Mouse (Mus musculus) midbrain, embryonic 10.5 days (tissue): ENCODE results near the gene Olig3. TPM values are rescaled to one million over a fixed set of nuclear protein-coding genes. Genes with fewer than 3 reads are reported as not detected.

ENCODE experiments used
- DNase-seq: peaks from one replicate; pipeline ENCODE4 v3.0.0-alpha.2; 2017; ENCODE audit warnings: low spot score
- H3K27ac ChIP-seq: fragments of 300-500 bp; sonication (generic); replicated peaks from 2 replicates; pipeline ENCODE4 v1.5.1; 2016; ENCODE audit warnings: mild to moderate bottlenecking
- H3K27me3 ChIP-seq: fragments of 300-500 bp; sonication (generic); 2 replicates; pipeline ENCODE4 v1.6.1; 2016; ENCODE audit warnings: low read depth, mild to moderate bottlenecking; ENCODE audit not compliant: poor library complexity, severe bottlenecking
- H3K36me3 ChIP-seq: fragments of 300-500 bp; sonication (generic); 2 replicates; pipeline ENCODE4 v1.6.1; 2016; ENCODE audit warnings: mild to moderate bottlenecking, moderate library complexity
- H3K4me1 ChIP-seq: fragments of 300-500 bp; sonication (generic); 2 replicates; pipeline ENCODE4 v1.6.1; 2016
- H3K4me3 ChIP-seq: fragments of 300-500 bp; sonication (generic); 2 replicates; pipeline ENCODE4 v1.5.1; 2016; ENCODE audit warnings: mild to moderate bottlenecking, moderate library complexity
- H3K9me3 ChIP-seq: fragments of 300-500 bp; sonication (generic); replicated peaks from 2 replicates; pipeline ENCODE4 v1.6.1; 2016; ENCODE audit warnings: mild to moderate bottlenecking
- WGBS: fragments of 180-500 bp; shearing (Covaris S2); methylation state at CpG from one replicate; pipeline ENCODE4 v1.1.7; 2016; 5-methylcytosine and 5-hydroxymethylcytosine counted together
- polyA plus RNA-seq: library from polyadenylated mRNA; unstranded; fragments of >200 nt; fragmentation: Nextera tagmentation; extraction: Ambion mirVana; gene quantifications from 2 replicates; pipeline ENCODE4 v1.2.1, GENCODE M21; 2016

The Olig3 gene
- polyA plus RNA-seq, 1 experiment from 2014 or later = 23.1 TPM

DNA sequence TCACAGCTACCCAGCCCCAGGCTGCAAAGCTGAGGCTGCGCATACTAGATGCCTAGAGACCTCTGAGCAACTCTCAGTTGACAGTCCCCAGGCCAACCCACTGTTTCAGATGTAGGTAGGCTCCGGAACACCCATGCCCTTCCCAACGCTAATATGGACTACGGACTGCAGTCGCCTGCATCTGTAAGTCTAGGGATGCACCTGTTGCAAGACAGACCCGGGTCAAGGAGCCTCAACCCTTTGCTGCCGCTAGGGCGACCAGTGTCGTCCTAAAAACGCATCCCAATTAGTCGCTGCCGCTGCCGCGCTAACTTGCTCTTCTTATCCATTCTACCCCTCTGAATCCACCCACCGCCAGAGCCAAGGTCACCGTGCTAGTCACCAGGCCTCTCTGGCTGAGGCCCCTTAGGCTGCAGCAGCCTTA lies 3.4 kb upstream of the Olig3 start:
- 0% methylated on average over 16 of the region's 16 CpGs for WGBS
- peak overlapping the region; percentile 44 for H3K4me3 ChIP-seq
- H3K27ac ChIP-seq = peak overlapping the region; percentile 63
- peaks cover 45% of the 10 kb centered on the region for H3K4me1 ChIP-seq
- DNase-seq = peak; percentile 69
- peaks cover 100% of the 10 kb centered on the region for H3K27me3 ChIP-seq
- H3K36me3 ChIP-seq = no peaks in the 10 kb centered on the region
- no peaks in the 10 kb centered on the region for H3K9me3 ChIP-seq

DNA sequence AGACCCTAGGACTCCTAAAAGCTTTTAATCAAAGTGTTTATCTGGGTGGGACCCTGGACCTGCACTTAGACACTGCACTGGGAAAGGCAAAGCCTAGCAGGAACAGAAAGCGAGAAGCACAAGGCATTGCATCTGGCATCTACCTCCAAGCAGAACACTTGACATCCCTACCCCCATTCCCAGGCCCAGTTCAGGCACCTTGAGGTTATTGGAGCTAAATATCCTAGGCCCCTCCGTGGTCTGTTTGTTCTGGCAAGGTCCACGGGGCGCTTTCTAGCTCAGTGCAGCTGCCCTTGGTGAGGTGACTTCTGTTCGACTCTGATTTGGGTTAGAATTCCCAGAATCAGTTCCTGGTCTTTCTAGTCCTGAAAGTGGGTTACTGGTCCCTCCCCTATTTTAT lies 2.7 kb upstream of the Olig3 start:
- Histone ChIP-seq H3K4me1 (peaks cover 45% of the 10 kb centered on the region), H3K4me3 (peak overlapping the region; percentile 44), H3K27ac (no peak overlapping the region), H3K9me3 (no peaks in the 10 kb centered on the region), H3K36me3 (no peaks in the 10 kb centered on the region), H3K27me3 (peaks cover 100% of the 10 kb centered on the region)
- under 1% methylated on average over 5 of the region's 5 CpGs for WGBS
- DNase-seq = peak; percentile 38

DNA sequence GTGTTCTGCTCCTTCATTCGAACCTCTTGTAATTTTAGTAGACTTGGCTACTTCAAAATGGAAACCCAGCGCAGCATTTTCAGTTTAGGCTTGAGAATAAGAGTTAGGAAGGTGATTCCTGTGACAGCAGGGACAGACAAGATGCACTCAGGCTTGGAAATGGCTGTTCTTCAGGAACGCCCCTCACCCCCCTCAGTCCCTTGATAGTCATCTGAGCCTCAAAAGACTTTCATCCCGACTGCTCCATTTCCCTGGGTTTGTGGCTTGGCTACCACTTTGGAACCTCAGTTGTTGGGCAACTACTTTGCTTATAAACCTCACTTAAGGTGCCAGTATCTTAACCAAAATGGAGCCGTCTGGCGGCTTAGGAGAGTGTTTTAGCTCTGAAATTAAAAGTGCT lies 2.2 kb upstream of the Olig3 start:
- Histone ChIP-seq H3K4me1 (peaks cover 45% of the 10 kb centered on the region), H3K27me3 (peaks cover 100% of the 10 kb centered on the region), H3K27ac (no peak overlapping the region), H3K9me3 (no peaks in the 10 kb centered on the region), H3K36me3 (no peaks in the 10 kb centered on the region), H3K4me3 (peak overlapping the region; percentile 44; the same call in 1 of the 2 replicates)
- DNase-seq = peak; percentile 38
- 4% methylated on average over 6 of the region's 6 CpGs for WGBS

DNA sequence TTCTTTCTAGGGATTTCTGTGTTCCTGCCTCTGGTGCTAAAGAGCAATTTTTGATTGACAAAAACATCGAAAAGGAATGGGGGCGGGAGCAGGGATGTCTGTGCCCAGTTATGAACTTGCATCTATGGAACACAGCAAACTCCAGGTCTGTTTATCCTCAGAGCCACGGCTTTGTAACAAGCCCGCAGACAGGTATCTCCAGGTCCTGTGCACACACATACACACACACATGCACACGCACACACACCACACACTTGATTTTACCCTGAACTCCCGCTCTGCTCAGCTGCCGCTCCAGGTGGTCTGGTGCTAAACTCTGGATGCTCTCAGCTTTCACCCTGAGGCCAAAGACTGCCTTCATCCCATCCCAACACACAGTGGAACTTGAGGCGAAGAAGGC lies 1.3 kb upstream of the Olig3 start:
- Histone ChIP-seq H3K27me3 (peaks cover 100% of the 10 kb centered on the region), H3K36me3 (no peaks in the 10 kb centered on the region), H3K9me3 (no peaks in the 10 kb centered on the region), H3K4me1 (peaks cover 45% of the 10 kb centered on the region), H3K27ac (no peak overlapping the region), H3K4me3 (peak overlapping the region; percentile 29)
- WGBS = 3% methylated on average over 8 of the region's 8 CpGs
- peak; percentile 37 for DNase-seq

DNA sequence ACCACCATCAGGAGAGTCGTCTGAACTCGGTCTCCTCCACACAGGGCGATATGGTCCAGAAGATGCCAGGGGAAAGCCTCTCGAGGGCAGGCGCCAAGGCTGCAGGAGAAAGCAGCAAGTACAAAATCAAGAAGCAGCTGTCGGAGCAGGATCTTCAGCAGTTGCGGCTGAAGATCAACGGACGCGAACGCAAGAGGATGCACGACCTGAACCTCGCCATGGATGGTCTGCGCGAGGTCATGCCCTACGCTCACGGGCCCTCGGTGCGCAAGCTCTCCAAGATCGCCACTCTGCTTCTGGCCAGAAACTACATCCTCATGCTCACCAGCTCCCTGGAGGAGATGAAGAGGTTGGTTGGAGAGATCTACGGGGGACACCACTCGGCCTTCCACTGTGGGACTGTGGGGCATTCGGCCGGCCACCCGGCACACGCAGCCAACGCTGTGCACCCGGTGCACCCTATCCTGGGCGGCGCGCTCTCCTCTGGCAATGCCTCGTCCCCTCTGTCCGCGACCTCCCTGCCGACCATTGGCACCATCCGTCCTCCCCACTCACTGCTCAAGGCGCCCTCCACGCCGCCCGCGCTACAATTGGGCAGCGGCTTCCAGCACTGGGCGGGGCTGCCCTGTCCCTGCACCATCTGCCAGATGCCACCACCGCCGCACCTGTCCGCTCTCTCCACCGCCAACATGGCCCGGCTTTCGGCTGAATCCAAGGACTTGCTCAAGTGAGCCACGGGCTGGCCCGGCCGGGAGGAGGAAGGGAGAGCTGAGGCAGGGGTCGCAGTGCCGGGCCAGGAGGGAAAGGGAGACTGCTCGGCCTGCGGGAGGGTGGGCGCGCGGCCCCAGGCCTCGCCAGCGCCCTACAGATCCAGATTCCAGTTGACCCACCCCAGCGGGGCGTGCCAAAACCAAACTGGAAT lies 648 bp downstream of the Olig3 start:
- under 1% methylated on average over 63 of the region's 63 CpGs for WGBS
- H3K4me3 ChIP-seq = peak overlapping the region; percentile 52
- DNase-seq = peak; percentile 65
- H3K9me3 ChIP-seq = no peaks in the 10 kb centered on the region
- H3K27ac ChIP-seq = peak overlapping the region; percentile 42
- H3K4me1 ChIP-seq = peaks cover 47% of the 10 kb centered on the region
- no peaks in the 10 kb centered on the region for H3K36me3 ChIP-seq
- peaks cover 100% of the 10 kb centered on the region for H3K27me3 ChIP-seq

DNA sequence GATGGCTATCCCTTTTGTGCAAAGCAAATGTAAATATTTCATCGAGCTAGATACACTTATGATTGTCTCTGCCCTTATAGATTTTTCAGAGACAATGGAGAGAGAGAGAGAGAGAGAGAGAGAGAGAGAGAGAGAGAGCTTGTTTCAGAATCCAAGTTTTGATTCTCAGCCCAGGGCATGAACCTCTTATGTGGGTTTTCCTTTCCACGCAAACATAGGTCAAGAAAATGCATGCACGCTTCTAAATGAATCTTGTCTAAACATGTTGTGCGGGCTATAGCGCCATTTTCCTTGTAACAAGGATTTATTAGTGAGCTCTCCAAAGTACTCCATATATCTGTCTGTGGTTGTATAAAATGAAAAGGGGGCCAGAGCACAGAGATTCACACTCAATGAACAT lies 1.5 kb downstream of the Olig3 start:
- 0 out of 2 replicates have a peak overlapping the region, but pooled peaks have one; percentile 42 for H3K27ac ChIP-seq
- no peaks in the 10 kb centered on the region for H3K36me3 ChIP-seq
- DNase-seq = no peak
- peaks cover 100% of the 10 kb centered on the region for H3K27me3 ChIP-seq
- no peaks in the 10 kb centered on the region for H3K9me3 ChIP-seq
- 14% methylated on average over 5 of the region's 5 CpGs for WGBS
- peaks cover 47% of the 10 kb centered on the region for H3K4me1 ChIP-seq
- H3K4me3 ChIP-seq = peak overlapping the region; percentile 52

DNA sequence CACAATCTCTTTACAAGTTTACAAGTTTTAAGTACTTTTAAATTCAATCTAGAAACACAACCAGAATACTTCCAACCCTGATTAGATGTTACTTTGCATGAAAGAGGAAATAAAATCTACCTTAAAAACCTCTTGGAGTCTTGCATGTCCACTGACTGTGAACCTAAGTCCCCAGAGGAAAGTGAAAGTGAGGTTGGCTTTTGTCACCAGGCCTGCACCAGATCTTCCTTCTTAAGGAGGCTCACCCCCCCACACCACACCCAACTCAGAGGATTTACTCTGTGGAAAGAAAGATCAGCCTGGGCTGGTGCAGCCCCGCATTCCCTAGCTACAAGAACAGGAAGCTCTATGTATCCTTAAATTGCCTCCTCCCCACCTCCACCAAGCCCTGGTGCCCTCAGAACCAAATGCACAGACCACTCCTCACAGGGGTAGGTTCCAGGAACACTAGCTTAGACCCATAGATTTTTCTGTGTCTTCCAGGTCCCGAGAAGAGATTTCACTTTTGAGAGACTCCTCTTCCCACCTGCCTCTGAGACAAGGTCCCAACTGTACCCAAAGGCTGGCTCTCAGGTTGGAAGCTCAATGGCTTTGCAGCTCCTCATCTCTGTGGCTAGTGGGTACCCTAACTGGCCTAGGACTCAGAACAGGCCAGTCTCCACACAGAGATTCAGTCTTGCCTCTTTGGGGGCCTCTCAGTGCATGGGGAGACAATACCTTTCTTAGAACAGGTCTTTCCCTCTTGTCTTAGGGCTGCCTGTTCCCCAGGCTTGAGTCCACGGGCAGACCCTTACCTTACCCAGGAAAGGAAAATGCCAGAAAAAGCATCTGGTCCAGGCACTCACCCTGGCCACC lies 4.3 kb downstream of the Olig3 start:
- Histone ChIP-seq H3K9me3 (no peaks in the 10 kb centered on the region), H3K27me3 (peaks cover 100% of the 10 kb centered on the region), H3K4me3 (no peak overlapping the region), H3K27ac (no peak overlapping the region), H3K36me3 (no peaks in the 10 kb centered on the region), H3K4me1 (peaks cover 36% of the 10 kb centered on the region)
- no peak for DNase-seq
- 5% methylated on average over 3 of the region's 3 CpGs for WGBS

DNA sequence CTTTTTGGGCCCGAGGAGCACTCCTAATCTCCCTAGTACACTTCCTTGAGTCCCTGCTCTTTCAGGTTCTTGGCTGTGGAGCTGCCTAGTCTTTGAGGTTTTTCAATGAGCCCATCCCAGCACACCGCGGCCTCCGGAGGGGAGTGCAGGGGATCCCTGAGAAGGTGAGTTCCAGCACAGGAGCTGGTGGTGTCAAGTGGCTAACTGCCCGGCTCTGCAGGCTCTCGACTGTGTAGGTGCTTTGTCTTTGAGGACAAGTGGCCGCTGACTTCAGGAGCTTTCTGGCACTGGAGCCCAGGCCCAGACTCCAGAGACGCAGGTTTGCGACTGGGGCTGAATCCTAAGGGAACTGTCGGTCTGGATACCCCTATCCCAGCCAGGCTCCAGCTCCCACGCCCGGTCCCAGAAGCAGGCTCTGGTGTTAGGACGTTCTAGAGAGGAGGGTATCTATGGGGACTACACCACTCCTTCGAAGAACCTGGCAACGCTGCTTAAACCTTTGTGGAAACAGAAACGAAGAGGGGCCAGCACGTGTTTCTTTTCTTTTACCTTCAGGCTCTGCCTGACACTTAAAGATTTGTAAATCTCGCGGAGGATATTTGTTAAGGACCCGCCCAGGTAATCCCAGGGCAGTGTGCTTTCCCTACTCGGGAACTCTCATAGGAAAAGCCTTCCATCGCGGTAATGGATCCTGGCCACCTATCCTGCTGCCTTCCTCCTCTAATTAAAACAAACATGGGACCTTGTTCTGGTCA lies 5.4 kb downstream of the Olig3 start:
- Histone ChIP-seq H3K27me3 (peaks cover 100% of the 10 kb centered on the region), H3K9me3 (no peaks in the 10 kb centered on the region), H3K36me3 (no peaks in the 10 kb centered on the region), H3K4me3 (0 out of 2 replicates have a peak overlapping the region, but pooled peaks have one; percentile 34), H3K27ac (no peak overlapping the region), H3K4me1 (peaks cover 30% of the 10 kb centered on the region)
- peak; percentile 50 for DNase-seq
- 2% methylated on average over 23 of the region's 23 CpGs for WGBS

DNA sequence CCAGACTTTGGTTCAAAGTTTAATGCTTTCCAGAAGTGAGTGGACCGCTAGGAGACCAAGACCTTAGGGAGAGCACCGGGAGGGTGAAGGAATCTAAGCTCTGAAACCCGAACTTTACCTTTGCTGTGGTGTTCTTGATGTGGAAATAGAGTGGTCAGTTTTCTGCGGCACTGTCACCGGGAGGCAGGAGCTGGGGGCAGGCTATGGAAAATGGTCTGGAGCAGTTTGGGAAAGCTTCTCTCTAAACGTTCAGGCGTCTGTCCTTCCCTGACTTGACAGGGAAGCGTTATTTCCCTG lies 5.9 kb downstream of the Olig3 start:
- H3K4me1 ChIP-seq = peaks cover 24% of the 10 kb centered on the region
- H3K27ac ChIP-seq = no peak overlapping the region
- under 1% methylated on average over 8 of the region's 8 CpGs for WGBS
- H3K36me3 ChIP-seq = no peaks in the 10 kb centered on the region
- DNase-seq = no peak
- peaks cover 100% of the 10 kb centered on the region for H3K27me3 ChIP-seq
- H3K4me3 ChIP-seq = 0 out of 2 replicates have a peak overlapping the region, but pooled peaks have one; percentile 34
- H3K9me3 ChIP-seq = no peaks in the 10 kb centered on the region

DNA sequence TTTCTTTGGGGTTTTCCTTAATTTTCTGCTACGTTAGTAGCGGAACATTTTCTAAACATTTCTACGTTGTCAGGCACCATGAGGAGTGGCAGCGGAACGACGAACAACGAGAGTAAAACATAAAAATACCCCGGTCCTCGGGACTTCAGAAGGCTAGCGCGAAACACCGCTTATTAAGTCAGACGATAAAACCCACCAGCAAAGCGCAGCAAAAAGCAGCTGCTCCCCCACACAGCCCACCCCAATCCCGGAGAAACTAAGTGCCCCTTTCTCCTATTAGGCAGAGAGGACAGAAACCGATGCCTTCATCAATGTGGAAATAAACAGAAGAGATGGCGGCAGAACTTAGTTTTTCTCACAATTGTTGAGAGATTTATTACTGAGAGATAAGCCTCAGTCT lies 6.5 kb downstream of the Olig3 start:
- Histone ChIP-seq H3K9me3 (no peaks in the 10 kb centered on the region), H3K36me3 (no peaks in the 10 kb centered on the region), H3K4me1 (peaks cover 21% of the 10 kb centered on the region), H3K27ac (no peak overlapping the region), H3K4me3 (peak overlapping the region; percentile 34), H3K27me3 (peaks cover 97% of the 10 kb centered on the region)
- peak; percentile 38 for DNase-seq
- 1% methylated on average over 17 of the region's 17 CpGs for WGBS

DNA sequence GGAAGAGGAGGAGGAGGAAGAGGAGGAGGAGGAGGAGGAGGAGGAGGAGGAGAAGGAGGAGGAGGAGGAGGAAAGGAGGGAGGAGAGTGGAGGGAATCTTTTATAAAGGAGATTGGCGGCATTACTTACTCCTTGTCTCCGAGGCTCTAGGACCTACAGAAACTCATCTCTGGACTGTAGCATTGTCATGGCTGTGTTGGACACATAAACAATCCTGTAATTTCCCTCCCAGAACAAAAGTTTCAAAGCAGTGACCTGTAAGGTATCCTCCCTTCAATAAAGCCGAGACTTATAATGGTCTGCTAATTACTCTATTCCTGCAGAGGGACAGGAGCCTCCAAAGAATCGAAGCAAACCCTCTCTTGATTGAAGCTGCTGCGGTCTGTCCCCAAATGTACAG lies 7.0 kb downstream of the Olig3 start:
- no peaks in the 10 kb centered on the region for H3K36me3 ChIP-seq
- no peak overlapping the region for H3K27ac ChIP-seq
- H3K9me3 ChIP-seq = no peaks in the 10 kb centered on the region
- no peak for DNase-seq
- peaks cover 92% of the 10 kb centered on the region for H3K27me3 ChIP-seq
- WGBS = 1% methylated on average over 5 of the region's 5 CpGs
- peaks cover 21% of the 10 kb centered on the region for H3K4me1 ChIP-seq
- peak overlapping the region; percentile 34; the same call in 1 of the 2 replicates for H3K4me3 ChIP-seq

DNA sequence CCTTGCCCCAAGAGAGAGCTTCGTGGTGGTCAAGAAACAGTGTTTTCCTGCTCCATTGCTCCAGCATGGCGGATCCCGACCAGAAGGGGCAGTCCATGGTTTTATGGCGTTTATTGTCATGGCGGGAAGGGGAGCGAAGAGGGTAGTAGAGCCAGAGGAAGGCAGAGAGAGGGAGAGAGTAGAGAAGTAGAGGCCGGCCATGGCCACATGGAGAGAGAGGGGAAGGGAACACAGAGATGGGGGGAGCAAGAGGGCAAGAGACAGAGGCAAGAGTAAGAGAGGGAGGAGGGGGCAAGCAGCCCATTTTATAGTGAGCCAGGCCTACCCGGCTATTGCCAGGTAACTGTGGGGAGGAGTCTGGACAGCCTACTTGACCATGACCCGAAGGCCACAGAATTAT lies 12.8 kb downstream of the Olig3 start:
- H3K27ac ChIP-seq = no peak overlapping the region
- no peaks in the 10 kb centered on the region for H3K9me3 ChIP-seq
- H3K4me3 ChIP-seq = no peak overlapping the region
- DNase-seq = no peak
- peaks cover 17% of the 10 kb centered on the region for H3K4me1 ChIP-seq
- WGBS = 90% methylated on average over 9 of the region's 9 CpGs
- H3K27me3 ChIP-seq = peaks cover 53% of the 10 kb centered on the region
- H3K36me3 ChIP-seq = no peaks in the 10 kb centered on the region
